Mouse (Mus musculus) cerebellum, adult 11 months (tissue): ENCODE results near the gene Nploc4.
"Not testable (repeated sequence)": the region's sequence is repeated elsewhere in the genome, so short reads cannot be mapped to it uniquely, and the experiment has no call there.

Experiments
- DNase-seq: peaks from one replicate; pipeline ENCODE4 v3.0.0; 2022

The Nploc4 gene

GRCm38 (mm10) chr11:120351250-120352092, 86.0 kb downstream of the Nploc4 start:
- peak; percentile 19 for DNase-seq

- DNase-seq = peak; percentile 35
Observed at GRCm38 (mm10) chr11:120350711-120351110, 86.8 kb downstream of the Nploc4 start.

GRCm38 (mm10) chr11:120349986-120350702, 87.4 kb downstream of the Nploc4 start:
- peak; percentile 70 for DNase-seq

- peak; percentile 42 for DNase-seq
Observed at GRCm38 (mm10) chr11:120349371-120349985, 88.0 kb downstream of the Nploc4 start.

- DNase-seq = peak; percentile 56
Observed at GRCm38 (mm10) chr11:120348684-120349370, 88.7 kb downstream of the Nploc4 start.

- DNase-seq = peak; percentile 83
Observed at GRCm38 (mm10) chr11:120347791-120348683, 89.5 kb downstream of the Nploc4 start, which contains the start of gene Actg1. Actg1 (minus strand) TSS chr11:120348542.

GRCm38 (mm10) chr11:120347301-120347700, 90.2 kb downstream of the Nploc4 start:
- no peak for DNase-seq

- DNase-seq = not testable (repeated sequence)
Observed at GRCm38 (mm10) chr11:120346383-120347034, 91.0 kb downstream of the Nploc4 start.

- DNase-seq = no peak
Observed at GRCm38 (mm10) chr11:120345067-120345681, 92.3 kb downstream of the Nploc4 start.

GRCm38 (mm10) chr11:120344310-120344920, 93.1 kb downstream of the Nploc4 start:
- DNase-seq = no peak

GRCm38 (mm10) chr11:120343519-120344309, 93.8 kb downstream of the Nploc4 start:
- no peak for DNase-seq

GRCm38 (mm10) chr11:120342656-120343160, 94.8 kb downstream of the Nploc4 start:
- no peak for DNase-seq

- no peak for DNase-seq
Observed at GRCm38 (mm10) chr11:120341661-120342060, 95.8 kb downstream of the Nploc4 start.

- no peak for DNase-seq
Observed at GRCm38 (mm10) chr11:120339978-120340513, 97.5 kb downstream of the Nploc4 start.

GRCm38 (mm10) chr11:120338786-120339185, 98.7 kb downstream of the Nploc4 start:
- no peak for DNase-seq

GRCm38 (mm10) chr11:120337447-120337846, 100.1 kb downstream of the Nploc4 start:
- DNase-seq = no peak

- no peak for DNase-seq
Observed at GRCm38 (mm10) chr11:120335431-120336021, 102.0 kb downstream of the Nploc4 start.
